Mouse (Mus musculus): Measurements from ENCODE around the gene Pxylp1. TPM values are rescaled to one million over a fixed set of nuclear protein-coding genes. Genes with fewer than 3 reads are reported as not detected.

Pxylp1 gene
- polyA plus RNA-seq, 1 experiment from 2014 or later, result 22.7 TPM

- no peak overlapping the region for H3K27ac ChIP-seq (ENCODE audit: low read depth, low read length)
- no peaks in the 10 kb centered on the region for H3K27me3 ChIP-seq (replicated peaks; ENCODE audit: control insufficient read depth, insufficient read depth, low read length)
- ATAC-seq, result no peak
- no peak for TF ChIP-seq CTCF (IDR thresholded peaks at IDR 0.05; ENCODE audit: low read depth)
- no peak overlapping the region for H3K9ac ChIP-seq (ENCODE audit: low read depth, low read length)
- no peak overlapping the region for H3K4me2 ChIP-seq (replicated peaks; ENCODE audit: low read depth)
- no peaks in the 10 kb centered on the region for H3K9me3 ChIP-seq (ENCODE audit: control insufficient read depth)
- WGBS, result 42% methylated on average over 4 of the region's 4 CpGs
- no peak overlapping the region for H3K4me3 ChIP-seq (ENCODE audit: low read depth, low read length)
- H3K36me3 ChIP-seq (ENCODE audit: control insufficient read depth, insufficient read depth), result peaks cover 3% of the 10 kb centered on the region; the same call in 1 of the 2 replicates
- peaks cover 9% of the 10 kb centered on the region for H3K4me1 ChIP-seq (replicated peaks; ENCODE audit: control insufficient read depth, insufficient read depth, low read length)
These were observed 14.0 kb downstream of the Pxylp1 start for GRCm38 (mm10) chr9:96878464-96878863.

- no peaks in the 10 kb centered on the region for H3K27me3 ChIP-seq (replicated peaks; ENCODE audit: control insufficient read depth, insufficient read depth, low read length)
- TF ChIP-seq CTCF (IDR thresholded peaks at IDR 0.05; ENCODE audit: low read depth), result no peak
- WGBS, result 56% methylated on average over 4 of the region's 4 CpGs
- H3K4me3 ChIP-seq (ENCODE audit: low read depth, low read length), result no peak overlapping the region
- ATAC-seq, result no peak
- no peak overlapping the region for H3K27ac ChIP-seq (ENCODE audit: low read depth, low read length)
- no peaks in the 10 kb centered on the region for H3K4me1 ChIP-seq (replicated peaks; ENCODE audit: control insufficient read depth, insufficient read depth, low read length)
- no peak overlapping the region for H3K9ac ChIP-seq (ENCODE audit: low read depth, low read length)
- H3K4me2 ChIP-seq (replicated peaks; ENCODE audit: low read depth), result no peak overlapping the region
- peaks cover under 1% of the 10 kb centered on the region; the same call in 1 of the 2 replicates for H3K36me3 ChIP-seq (ENCODE audit: control insufficient read depth, insufficient read depth)
- H3K9me3 ChIP-seq (ENCODE audit: control insufficient read depth), result no peaks in the 10 kb centered on the region
These were observed 16.8 kb downstream of the Pxylp1 start for GRCm38 (mm10) chr9:96875704-96876103.

GRCm38 (mm10) chr9:96873082-96873481, 19.4 kb downstream of the Pxylp1 start:
- Histone ChIP-seq H3K4me3 (ENCODE audit: low read depth, low read length) (no peak overlapping the region), H3K9me3 (ENCODE audit: control insufficient read depth) (no peaks in the 10 kb centered on the region), H3K36me3 (ENCODE audit: control insufficient read depth, insufficient read depth) (no peaks in the 10 kb centered on the region), H3K4me2 (replicated peaks; ENCODE audit: low read depth) (no peak overlapping the region), H3K27ac (ENCODE audit: low read depth, low read length) (no peak overlapping the region), H3K4me1 (replicated peaks; ENCODE audit: control insufficient read depth, insufficient read depth, low read length) (peaks cover 4% of the 10 kb centered on the region; the same call in 1 of the 2 replicates), H3K27me3 (replicated peaks; ENCODE audit: control insufficient read depth, insufficient read depth, low read length) (no peaks in the 10 kb centered on the region), H3K9ac (ENCODE audit: low read depth, low read length) (no peak overlapping the region)
- ATAC-seq, result no peak
- TF ChIP-seq CTCF (IDR thresholded peaks at IDR 0.05; ENCODE audit: low read depth), result peak; percentile 78
- WGBS, result 72% methylated on average over 5 of the region's 5 CpGs

- peak; percentile 51; the same call in 1 of the 2 replicates for ATAC-seq
- Histone ChIP-seq H3K27ac (ENCODE audit: low read depth, low read length) (no peak overlapping the region), H3K4me1 (replicated peaks; ENCODE audit: control insufficient read depth, insufficient read depth, low read length) (peaks cover 4% of the 10 kb centered on the region; the same call in 1 of the 2 replicates), H3K9me3 (ENCODE audit: control insufficient read depth) (no peaks in the 10 kb centered on the region), H3K4me3 (ENCODE audit: low read depth, low read length) (no peak overlapping the region), H3K9ac (ENCODE audit: low read depth, low read length) (no peak overlapping the region), H3K4me2 (replicated peaks; ENCODE audit: low read depth) (peak overlapping the region; percentile 17; the same call in 1 of the 2 replicates), H3K36me3 (ENCODE audit: control insufficient read depth, insufficient read depth) (no peaks in the 10 kb centered on the region), H3K27me3 (replicated peaks; ENCODE audit: control insufficient read depth, insufficient read depth, low read length) (no peaks in the 10 kb centered on the region)
- no peak for TF ChIP-seq CTCF (IDR thresholded peaks at IDR 0.05; ENCODE audit: low read depth)
- 32% methylated on average over 8 of the region's 8 CpGs for whole genome bisulfite sequencing
These were observed 22.4 kb downstream of the Pxylp1 start for GRCm38 (mm10) chr9:96870104-96870503.

- H3K4me2 ChIP-seq (replicated peaks; ENCODE audit: low read depth), result no peak overlapping the region
- H3K36me3 ChIP-seq (ENCODE audit: control insufficient read depth, insufficient read depth), result no peaks in the 10 kb centered on the region
- 0 out of 2 replicates have a peak, but pooled peaks have one; percentile 11 for TF ChIP-seq CTCF (IDR thresholded peaks at IDR 0.05; ENCODE audit: low read depth)
- no peaks in the 10 kb centered on the region for H3K9me3 ChIP-seq (ENCODE audit: control insufficient read depth)
- ATAC-seq, result no peak
- no peak overlapping the region for H3K9ac ChIP-seq (ENCODE audit: low read depth, low read length)
- H3K27me3 ChIP-seq (replicated peaks; ENCODE audit: control insufficient read depth, insufficient read depth, low read length), result no peaks in the 10 kb centered on the region
- no peak overlapping the region for H3K4me3 ChIP-seq (ENCODE audit: low read depth, low read length)
- no peak overlapping the region for H3K27ac ChIP-seq (ENCODE audit: low read depth, low read length)
- 84% methylated on average over 5 of the region's 5 CpGs for WGBS
- H3K4me1 ChIP-seq (replicated peaks; ENCODE audit: control insufficient read depth, insufficient read depth, low read length), result peaks cover 4% of the 10 kb centered on the region; the same call in 1 of the 2 replicates
These were observed 22.9 kb downstream of the Pxylp1 start for GRCm38 (mm10) chr9:96869542-96869941.

- H3K36me3 ChIP-seq (ENCODE audit: control insufficient read depth, insufficient read depth), result no peaks in the 10 kb centered on the region
- H3K4me3 ChIP-seq (ENCODE audit: low read depth, low read length), result no peak overlapping the region
- no peaks in the 10 kb centered on the region for H3K27me3 ChIP-seq (replicated peaks; ENCODE audit: control insufficient read depth, insufficient read depth, low read length)
- no peak for TF ChIP-seq CTCF (IDR thresholded peaks at IDR 0.05; ENCODE audit: low read depth)
- 71% methylated on average over 6 of the region's 6 CpGs for WGBS
- H3K4me1 ChIP-seq (replicated peaks; ENCODE audit: control insufficient read depth, insufficient read depth, low read length), result peaks cover 4% of the 10 kb centered on the region; the same call in 1 of the 2 replicates
- H3K4me2 ChIP-seq (replicated peaks; ENCODE audit: low read depth), result no peak overlapping the region
- no peak overlapping the region for H3K27ac ChIP-seq (ENCODE audit: low read depth, low read length)
- no peaks in the 10 kb centered on the region for H3K9me3 ChIP-seq (ENCODE audit: control insufficient read depth)
- H3K9ac ChIP-seq (ENCODE audit: low read depth, low read length), result no peak overlapping the region
- no peak for ATAC-seq
These were observed 23.9 kb downstream of the Pxylp1 start for GRCm38 (mm10) chr9:96868546-96868945.

All from intestine, postnatal 0 days (tissue).